Mouse (Mus musculus) intestine, postnatal 0 days (tissue): Measurements from ENCODE around the gene Npr2. TPM values are rescaled to one million over a fixed set of nuclear protein-coding genes. Genes with fewer than 3 reads are reported as not detected.
A peak's percentile ranks its signal among the peaks of the same experiment; 100 is the strongest.

Experiments used
- ATAC-seq: fragments of 200-750 bp; cut with Nextera tagmentation; 2 replicates; pipeline ENCODE4 v1.8.0; 2017; ENCODE audit warnings: mild to moderate bottlenecking, moderate TSS enrichment, moderate library complexity
- H3K27ac ChIP-seq: fragments of 300-500 bp; sonication (generic); 2 replicates; pipeline ENCODE4 v1.5.1; 2014; ENCODE audit warnings: mild to moderate bottlenecking, low read depth, low read length, moderate library complexity
- H3K27me3 ChIP-seq: fragments of 300-500 bp; sonication (generic); replicated peaks from 2 replicates; pipeline ENCODE4 v1.6.1; 2014; ENCODE audit warnings: low read length, mixed read lengths; ENCODE audit not compliant: control insufficient read depth, insufficient read depth
- H3K36me3 ChIP-seq: fragments of 300-500 bp; sonication (generic); 2 replicates; pipeline ENCODE4 v1.6.1; 2014; ENCODE audit warnings: mild to moderate bottlenecking, moderate library complexity; ENCODE audit not compliant: control insufficient read depth, insufficient read depth
- H3K4me1 ChIP-seq: fragments of 300-500 bp; sonication (generic); replicated peaks from 2 replicates; pipeline ENCODE4 v1.6.1; 2014; ENCODE audit warnings: antibody characterized with exemption, low read length, mixed read lengths; ENCODE audit not compliant: control insufficient read depth, insufficient read depth
- H3K4me2 ChIP-seq: fragments of 300-500 bp; sonication (generic); replicated peaks from 2 replicates; pipeline ENCODE4 v1.6.1; 2014; ENCODE audit warnings: low read depth, mild to moderate bottlenecking, moderate library complexity
- H3K4me3 ChIP-seq: fragments of 300-500 bp; sonication (generic); 2 replicates; pipeline ENCODE4 v1.5.1; 2014; ENCODE audit warnings: low read depth, low read length
- H3K9ac ChIP-seq: fragments of 300-500 bp; sonication (generic); 2 replicates; pipeline ENCODE4 v1.6.1; 2014; ENCODE audit warnings: mild to moderate bottlenecking, low read depth, low read length
- H3K9me3 ChIP-seq: fragments of 300-500 bp; sonication (generic); 2 replicates; pipeline ENCODE4 v1.6.1; 2016; ENCODE audit warnings: mixed run types; ENCODE audit not compliant: control insufficient read depth
- CTCF ChIP-seq: sonication (generic); IDR thresholded peaks from 2 replicates; pipeline ENCODE4 v1.5.1; 2016; ENCODE audit warnings: low read depth, mild to moderate bottlenecking, control low read depth, antibody characterized with exemption, moderate library complexity
- WGBS: fragments of 180-500 bp; shearing (Covaris S2); extraction: QIAGEN DNeasy Blood & Tissue Kit; methylation state at CpG from one replicate; pipeline ENCODE4 v1.1.7; 2014; 5-methylcytosine and 5-hydroxymethylcytosine counted together
- polyA plus RNA-seq: library from polyadenylated mRNA; unstranded; fragments of >200 nt; fragmentation: Nextera tagmentation; extraction: Ambion mirVana; gene quantifications from 2 replicates; pipeline ENCODE4 v1.2.1, GENCODE M21; 2015

Npr2 gene
- polyA plus RNA-seq: 3.5 and 4.1 TPM in 2 replicates

DNA sequence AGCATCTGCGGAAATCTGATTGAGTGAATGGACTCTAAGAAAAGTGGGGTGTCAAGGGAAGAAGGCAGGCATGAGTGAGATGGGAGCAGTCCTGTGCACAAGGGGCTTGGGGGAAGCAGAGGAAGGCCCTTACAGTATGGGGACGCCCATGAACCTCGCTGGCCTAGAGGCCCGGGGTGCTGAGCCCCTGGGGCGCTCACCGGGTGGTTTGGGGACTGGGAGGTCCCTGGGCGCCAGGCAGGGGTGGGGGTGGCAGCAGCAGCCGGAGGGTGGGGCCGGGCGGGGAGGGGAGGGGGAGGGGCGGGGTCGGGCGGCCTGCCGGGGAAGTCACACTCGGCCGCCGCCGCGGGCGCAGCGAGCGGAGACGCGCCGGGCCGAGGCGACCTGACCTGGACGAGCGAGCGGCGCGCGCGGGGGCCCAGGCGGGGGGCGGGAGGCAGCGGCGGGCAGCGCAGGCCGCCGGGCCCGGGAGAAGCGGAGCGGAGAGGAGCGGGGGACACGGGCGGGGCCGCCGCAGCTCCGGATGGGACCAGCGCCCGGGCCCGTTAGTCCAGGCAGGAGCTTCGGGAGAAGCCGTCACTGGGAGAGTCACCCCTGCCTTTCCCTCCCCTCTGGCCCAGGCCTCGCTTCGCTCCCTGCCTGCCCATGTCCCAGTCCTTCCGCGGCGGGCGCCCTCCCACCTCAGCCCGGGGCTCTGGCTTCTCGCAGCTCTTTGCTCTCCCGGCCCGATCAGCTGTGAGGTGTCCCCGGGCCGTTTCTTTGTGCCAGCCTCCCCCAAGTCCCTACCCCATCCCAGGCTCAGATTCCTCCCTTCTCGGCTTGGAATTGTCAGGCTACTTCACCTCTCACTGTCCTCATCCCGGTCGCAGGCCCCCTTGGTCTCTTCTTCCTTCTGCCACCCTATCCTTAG is at the start of gene Npr2:
Npr2 (plus strand) TSS at position 890 of the 910 bp plus-strand sequence.
- no peaks in the 10 kb centered on the region for H3K36me3 ChIP-seq
- peak within 1 kb of the TSS; percentile 82 for H3K4me2 ChIP-seq
- H3K27me3 ChIP-seq: peaks cover 16% of the 10 kb centered on the region; the same call in 1 of the 2 replicates
- TF ChIP-seq CTCF: no peak
- H3K27ac ChIP-seq: peak within 1 kb of the TSS; percentile 75
- H3K9me3 ChIP-seq: no peaks in the 10 kb centered on the region
- WGBS: 2% methylated on average over 57 of the region's 70 CpGs
- H3K9ac ChIP-seq: peak within 1 kb of the TSS; percentile 69
- H3K4me3 ChIP-seq: peak within 1 kb of the TSS; percentile 56
- peak; percentile 41; the same call in 1 of the 2 replicates for ATAC-seq
- no peaks in the 10 kb centered on the region for H3K4me1 ChIP-seq

DNA sequence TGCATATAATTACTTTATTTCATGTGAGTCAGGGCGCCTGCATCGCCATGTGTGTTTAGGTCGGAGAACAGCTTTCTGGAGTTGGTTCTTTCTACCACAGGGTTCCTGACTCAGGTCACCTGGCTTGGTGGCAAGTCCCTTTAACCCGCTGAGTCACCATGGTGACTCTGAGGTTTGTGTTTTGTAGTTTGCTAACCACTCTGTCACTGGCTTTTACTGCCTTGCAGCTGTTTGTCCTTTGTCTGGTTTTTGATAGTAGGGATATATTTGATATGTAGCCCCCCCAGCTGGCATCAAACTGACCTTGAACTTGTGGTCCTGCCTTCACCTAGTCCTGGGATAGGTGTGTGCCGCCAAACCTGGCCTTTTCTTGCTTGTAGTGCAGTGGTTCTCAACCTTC is 49.5 kb upstream of the Npr2 start:
- 80% methylated on average over 5 of the region's 5 CpGs for WGBS
- no peak for TF ChIP-seq CTCF
- no peaks in the 10 kb centered on the region; the same call in 1 of the 2 replicates for H3K4me1 ChIP-seq

DNA sequence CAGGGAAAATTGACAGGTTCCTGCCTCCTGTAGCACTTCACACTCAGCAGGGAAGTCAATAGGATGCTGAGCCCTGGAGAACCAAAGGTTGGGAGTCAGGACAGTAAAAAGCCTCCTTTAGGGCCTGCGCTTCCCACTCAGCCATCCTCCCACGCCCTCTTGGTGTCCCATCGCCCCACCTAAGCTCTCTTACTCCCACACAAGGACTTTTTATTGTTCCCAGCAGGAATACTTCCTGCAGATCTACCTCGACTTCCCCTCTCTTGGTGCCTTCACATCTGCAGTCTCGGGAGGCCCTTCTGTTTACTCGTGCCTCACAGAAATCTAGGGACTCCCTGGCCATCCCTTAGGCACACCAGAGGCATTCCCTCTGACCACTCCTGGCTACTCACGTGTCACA is 48.3 kb upstream of the Npr2 start:
- Histone ChIP-seq H3K9me3 (no peaks in the 10 kb centered on the region), H3K27me3 (no peaks in the 10 kb centered on the region), H3K27ac (no peak overlapping the region), H3K4me2 (no peak overlapping the region), H3K36me3 (peaks cover 40% of the 10 kb centered on the region), H3K4me3 (no peak overlapping the region), H3K4me1 (no peaks in the 10 kb centered on the region; the same call in 1 of the 2 replicates), H3K9ac (no peak overlapping the region)
- TF ChIP-seq CTCF: no peak
- ATAC-seq: no peak
- 73% methylated on average over 7 of the region's 7 CpGs for WGBS

More for the DNA sequence above, 49.5 kb upstream of the Npr2 start:
- Histone ChIP-seq H3K27me3 (no peaks in the 10 kb centered on the region), H3K9ac (no peak overlapping the region), H3K4me3 (no peak overlapping the region), H3K4me2 (no peak overlapping the region), H3K9me3 (no peaks in the 10 kb centered on the region), H3K27ac (no peak overlapping the region), H3K36me3 (peaks cover 40% of the 10 kb centered on the region)
- ATAC-seq: no peak

DNA sequence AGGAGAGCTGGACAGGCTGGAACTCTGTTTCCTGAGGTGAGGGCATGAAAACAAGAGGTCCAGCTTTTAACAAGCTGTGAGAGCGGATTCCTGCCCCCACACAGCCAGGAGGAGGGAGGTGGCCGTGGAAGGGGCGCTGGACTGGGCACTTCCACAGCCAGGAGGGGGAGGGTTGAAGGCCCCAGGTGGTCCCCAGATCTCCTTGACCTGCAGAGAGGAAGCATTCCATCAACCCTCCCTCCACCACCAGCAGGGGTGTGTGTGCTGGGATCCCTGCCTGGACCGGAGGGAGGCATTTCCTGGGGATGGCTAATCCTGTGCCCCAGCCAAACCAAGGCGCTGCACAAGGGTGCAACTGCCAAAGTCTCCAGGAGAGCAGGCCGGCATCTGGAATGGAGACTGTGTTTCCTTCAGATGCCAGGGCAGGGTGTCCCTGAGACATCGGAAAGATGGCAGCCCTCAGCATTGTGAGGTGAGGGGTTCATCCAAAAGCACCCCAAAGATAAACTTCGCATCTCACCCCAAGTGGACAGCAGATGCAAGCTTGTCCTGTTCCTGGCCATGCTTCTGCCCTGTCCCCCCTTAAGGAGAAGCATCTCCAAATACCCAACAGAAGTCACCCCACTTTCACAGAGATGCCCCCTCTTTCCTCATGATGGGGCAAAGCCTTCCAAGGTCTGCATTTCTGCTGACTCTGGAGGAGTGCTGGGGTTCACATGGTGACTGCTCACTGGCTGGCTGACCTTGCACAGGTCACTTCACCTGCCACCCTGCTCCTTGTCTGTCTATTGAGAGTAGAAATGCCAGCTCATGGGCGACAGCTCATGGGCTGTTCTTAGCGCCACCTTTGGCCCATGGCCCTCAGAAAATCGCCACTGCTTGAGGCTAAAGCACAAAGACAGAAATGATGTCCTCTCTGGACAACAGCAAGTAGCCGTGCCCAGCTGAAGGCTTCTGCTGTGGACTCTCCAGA is 47.0 kb upstream of the Npr2 start, which contains the start of gene Msmp:
Msmp (minus strand) TSS at position 51 of the 973 bp plus-strand sequence.
- no peak for ATAC-seq
- H3K36me3 ChIP-seq: peaks cover 40% of the 10 kb centered on the region

DNA sequence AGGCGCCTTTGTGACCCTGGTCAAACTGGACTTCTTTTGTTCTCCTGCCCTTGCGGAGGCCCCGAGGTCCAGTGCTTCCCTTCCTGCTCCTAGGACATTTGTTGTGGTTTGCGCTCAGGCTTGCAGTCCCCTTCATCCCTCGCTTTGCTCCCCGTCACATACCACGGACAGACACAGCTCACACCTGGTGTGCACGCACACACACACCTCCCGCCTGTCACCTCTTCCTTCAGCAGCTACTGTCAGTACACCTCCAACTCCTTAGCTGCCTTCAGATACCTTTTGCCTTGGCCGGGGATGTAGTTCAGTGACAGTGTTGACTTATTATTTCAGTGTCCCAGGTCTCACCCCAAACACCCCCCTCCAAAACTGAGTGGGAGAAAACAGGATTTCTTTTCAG is 46.1 kb upstream of the Npr2 start:
- peaks cover 36% of the 10 kb centered on the region for H3K36me3 ChIP-seq
- H3K27ac ChIP-seq: no peak overlapping the region
- H3K4me1 ChIP-seq: no peaks in the 10 kb centered on the region
- H3K9me3 ChIP-seq: no peaks in the 10 kb centered on the region
- no peaks in the 10 kb centered on the region for H3K27me3 ChIP-seq
- TF ChIP-seq CTCF: no peak
- ATAC-seq: no peak
- no peak overlapping the region for H3K9ac ChIP-seq
- 53% methylated on average over 10 of the region's 10 CpGs for WGBS
- no peak overlapping the region for H3K4me2 ChIP-seq
- H3K4me3 ChIP-seq: no peak overlapping the region

More for the DNA sequence above, 47.0 kb upstream of the Npr2 start, which contains the start of gene Msmp:
- 66% methylated on average over 12 of the region's 12 CpGs for WGBS
- no peak within 1 kb of the TSS for H3K4me2 ChIP-seq
- no peak for TF ChIP-seq CTCF
- H3K27ac ChIP-seq: no peak within 1 kb of the TSS
- H3K9me3 ChIP-seq: no peaks in the 10 kb centered on the region
- H3K9ac ChIP-seq: no peak within 1 kb of the TSS
- no peak within 1 kb of the TSS for H3K4me3 ChIP-seq
- no peaks in the 10 kb centered on the region for H3K4me1 ChIP-seq
- H3K27me3 ChIP-seq: no peaks in the 10 kb centered on the region

DNA sequence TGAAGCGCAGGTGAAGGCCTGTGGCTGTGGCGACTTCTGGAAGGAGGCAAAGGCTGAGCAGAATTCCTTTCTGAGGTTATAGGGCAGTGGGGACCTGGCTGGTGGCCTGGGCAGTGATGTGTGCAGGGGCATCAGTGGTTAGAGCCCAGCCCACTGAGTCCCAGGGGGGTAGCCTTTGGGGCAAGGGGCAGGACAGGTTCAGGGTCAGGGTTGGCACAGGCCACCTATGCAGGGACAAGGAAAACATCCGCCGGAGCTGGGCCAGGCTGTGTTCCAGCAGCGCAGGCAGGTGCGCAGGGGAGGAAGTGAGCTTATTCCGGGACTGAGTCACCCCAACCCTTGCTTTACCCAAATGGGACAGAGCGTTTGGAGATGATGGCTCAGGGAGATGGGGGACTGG is 45.3 kb upstream of the Npr2 start:
- 70% methylated on average over 8 of the region's 8 CpGs for WGBS
- no peak overlapping the region for H3K9ac ChIP-seq
- no peak for TF ChIP-seq CTCF

More for the DNA sequence above, 45.3 kb upstream of the Npr2 start:
- H3K4me1 ChIP-seq: no peaks in the 10 kb centered on the region
- H3K4me2 ChIP-seq: no peak overlapping the region
- no peaks in the 10 kb centered on the region for H3K27me3 ChIP-seq
- no peak overlapping the region for H3K4me3 ChIP-seq
- no peak for ATAC-seq
- no peak overlapping the region for H3K27ac ChIP-seq
- peaks cover 29% of the 10 kb centered on the region for H3K36me3 ChIP-seq
- no peaks in the 10 kb centered on the region for H3K9me3 ChIP-seq
